Mouse (Mus musculus) spleen, postnatal 10 days (tissue): ENCODE data around the gene Calcb.
"Not testable (repeated sequence)": the region's sequence is repeated elsewhere in the genome, so short reads cannot be mapped to it uniquely, and the experiment has no call there.

Experiments used
- DNase-seq, 2 experiments: peaks; one replicate each; pipeline ENCODE4 v3.0.0; 2021 to 2022; ENCODE audit warnings: low spot score in 2 of 2

The Calcb gene

DNA sequence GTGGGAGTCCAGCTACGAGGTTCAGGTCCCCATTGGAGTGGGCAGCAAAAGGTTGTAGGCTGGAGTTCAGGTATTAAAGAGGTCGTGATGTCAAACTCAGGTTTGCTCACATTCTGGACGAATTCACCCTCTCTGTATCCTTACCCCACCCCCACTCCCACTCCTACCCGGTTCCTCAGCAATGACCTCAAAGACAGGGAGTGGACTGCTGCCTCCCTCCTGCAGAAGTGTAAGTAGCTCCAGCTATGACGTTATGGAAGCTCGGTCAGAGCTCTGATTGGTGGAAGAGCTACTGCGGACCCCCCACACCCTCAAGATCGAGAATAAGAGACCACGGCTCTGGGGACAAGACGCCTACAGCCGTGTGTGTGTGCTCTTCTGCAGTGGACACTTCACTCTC is at the start of gene Calcb:
Gene Calcb, plus strand, starts transcription at position 344 of the 400 bp plus-strand sequence.
- DNase-seq: no peak

DNA sequence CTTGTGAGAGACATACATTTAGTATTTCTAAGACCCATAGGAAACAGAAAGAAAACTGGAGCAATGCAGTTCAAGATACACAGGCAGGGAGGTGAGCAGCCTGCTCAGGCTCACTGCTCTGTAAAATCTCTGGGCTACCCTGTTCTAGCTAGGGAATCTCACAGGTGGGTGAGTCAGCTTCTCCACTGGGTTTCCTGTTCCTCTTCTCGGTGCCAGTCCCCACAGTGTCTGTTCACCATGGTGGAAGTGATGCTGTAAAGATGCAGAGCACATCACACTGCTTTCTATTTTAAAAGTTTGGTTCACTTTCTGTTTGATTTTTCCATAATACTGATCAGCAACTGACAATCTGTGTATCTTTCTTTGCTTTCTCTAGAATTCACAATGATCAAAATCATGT is 47.0 kb upstream of the Calcb start:
- no peak for DNase-seq

DNA sequence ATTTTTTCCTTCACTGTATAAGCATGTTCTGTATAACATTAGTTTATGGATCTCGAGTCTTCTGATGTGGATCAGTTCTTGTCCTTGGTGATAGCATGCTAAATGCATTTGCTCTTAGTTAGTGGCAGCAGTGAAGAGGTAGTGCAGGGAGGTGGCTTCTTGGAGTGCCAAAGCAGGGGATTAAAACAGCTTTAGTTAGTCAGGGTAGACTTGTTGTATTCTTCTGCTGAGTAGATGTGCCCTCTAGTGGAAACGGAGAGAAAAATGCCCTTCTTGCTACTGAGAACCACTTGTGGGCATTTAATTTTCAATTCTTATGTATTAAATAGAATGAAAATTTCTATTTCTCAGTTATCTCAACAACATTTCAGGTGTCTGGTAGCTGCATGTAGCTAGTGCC is 45.7 kb upstream of the Calcb start:
- no peak for DNase-seq

DNA sequence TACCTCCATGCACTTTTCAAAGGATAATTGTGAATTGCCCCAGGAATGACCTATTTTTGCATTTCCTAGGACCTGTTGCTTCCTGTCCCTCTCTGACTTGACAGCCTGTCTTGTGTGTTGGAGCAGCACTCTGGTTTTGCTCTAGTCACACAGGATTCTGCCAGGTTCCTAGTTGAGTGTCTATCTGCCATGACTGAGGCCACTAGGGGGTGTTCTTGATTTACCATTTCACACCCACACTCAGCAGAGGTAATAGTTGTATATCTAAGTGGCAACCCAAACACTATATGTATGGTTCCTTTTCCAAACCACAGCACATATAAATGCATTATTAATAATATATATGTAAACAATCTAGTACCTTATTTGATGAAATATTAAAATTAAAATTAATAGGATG is 26.1 kb upstream of the Calcb start:
- DNase-seq: no peak

DNA sequence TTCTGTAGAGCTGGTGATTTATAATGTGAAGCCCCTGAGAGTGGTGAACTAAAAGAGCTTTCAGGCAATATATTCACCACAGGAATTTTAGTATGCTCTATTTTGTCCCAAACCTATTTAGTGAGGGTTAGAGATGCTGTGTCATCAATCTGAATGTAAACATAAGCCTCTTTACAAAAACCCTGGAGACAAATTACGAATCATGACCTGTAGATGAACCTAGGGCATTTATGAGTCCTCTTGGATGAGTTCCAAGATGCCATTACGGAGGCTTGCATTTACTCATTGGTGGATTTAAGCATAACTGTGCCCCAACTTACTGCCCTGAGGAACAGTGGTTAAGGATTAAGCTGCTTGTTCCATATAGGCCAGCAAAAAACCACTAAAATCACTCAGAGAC is 17.6 kb upstream of the Calcb start:
- DNase-seq: no peak

DNA sequence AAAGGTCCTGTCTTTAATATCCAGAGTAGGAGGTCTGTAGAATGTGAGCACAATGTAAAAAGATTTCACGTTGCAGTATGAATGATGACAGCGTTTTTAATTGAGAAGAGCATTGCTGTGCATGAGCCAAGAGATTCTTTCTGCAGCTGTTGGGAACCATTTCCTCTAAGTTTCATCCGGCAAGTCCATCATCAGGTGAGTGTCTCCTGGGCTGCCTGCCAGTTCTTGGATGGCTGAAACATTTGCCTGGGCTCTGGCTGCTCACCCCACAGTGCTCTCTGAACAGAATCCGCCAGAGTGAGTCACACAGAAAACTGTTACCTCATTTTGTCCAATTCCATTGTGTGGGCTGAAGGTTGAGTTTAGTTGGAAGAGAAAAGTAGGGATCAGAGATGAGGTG is 11.7 kb upstream of the Calcb start:
- no peak for DNase-seq

DNA sequence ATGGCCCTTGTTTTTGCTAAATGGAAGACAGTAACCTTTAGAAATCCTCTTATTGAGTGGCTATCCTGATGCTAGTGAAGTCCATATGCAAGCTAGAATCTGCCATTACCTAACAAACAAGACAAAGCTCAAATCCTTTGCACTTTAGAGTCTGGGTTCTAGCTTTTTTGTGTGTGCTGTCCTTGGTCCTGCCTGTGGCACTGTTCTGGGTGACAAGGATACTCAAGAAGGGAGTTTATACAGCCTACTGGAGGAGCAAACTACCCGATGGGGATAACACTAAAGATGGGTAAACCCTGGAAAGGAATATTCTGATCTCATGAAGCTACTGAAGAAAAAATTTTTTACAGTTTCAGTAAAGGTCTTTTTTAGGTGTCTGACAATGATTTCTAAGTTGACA is 11.0 kb upstream of the Calcb start:
- DNase-seq: no peak

DNA sequence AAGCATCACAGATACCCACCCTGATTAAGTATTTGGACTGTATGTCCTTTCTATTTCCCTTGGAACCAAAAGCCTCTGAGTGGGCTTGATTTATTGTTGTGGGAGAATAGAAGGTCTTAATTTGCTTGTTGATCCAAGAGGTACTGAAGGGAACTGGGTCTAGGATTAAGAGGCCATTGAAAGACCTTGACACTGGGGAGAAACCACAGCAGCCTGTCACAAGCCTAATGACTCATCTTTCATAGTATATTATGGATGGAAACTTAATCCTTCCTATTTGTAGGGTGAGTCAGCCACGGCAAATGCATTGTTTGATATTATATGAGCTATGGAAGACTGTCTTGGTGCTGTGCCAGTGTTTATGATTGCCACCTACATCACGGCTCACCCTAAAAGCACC is 8.0 kb upstream of the Calcb start:
- DNase-seq: no peak

DNA sequence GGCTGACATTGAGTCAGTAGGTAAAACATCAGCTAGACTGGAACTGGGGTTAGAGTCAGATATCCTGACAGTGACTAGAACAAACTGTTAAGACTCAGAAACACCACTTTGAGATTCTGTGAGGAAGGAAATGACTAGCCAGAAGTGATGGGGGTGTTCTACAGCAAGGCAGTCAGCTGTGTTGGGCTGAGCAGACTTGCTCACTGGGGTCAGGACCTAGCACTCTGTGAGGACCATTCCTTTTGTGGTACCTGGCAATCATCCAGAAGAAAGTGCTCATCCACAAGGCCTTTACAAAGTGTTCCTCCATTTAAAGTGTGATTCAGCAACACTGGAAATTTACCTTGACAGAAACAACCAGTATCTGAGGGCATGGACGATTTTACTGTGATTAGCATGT is 5.9 kb upstream of the Calcb start:
- DNase-seq: no peak

DNA sequence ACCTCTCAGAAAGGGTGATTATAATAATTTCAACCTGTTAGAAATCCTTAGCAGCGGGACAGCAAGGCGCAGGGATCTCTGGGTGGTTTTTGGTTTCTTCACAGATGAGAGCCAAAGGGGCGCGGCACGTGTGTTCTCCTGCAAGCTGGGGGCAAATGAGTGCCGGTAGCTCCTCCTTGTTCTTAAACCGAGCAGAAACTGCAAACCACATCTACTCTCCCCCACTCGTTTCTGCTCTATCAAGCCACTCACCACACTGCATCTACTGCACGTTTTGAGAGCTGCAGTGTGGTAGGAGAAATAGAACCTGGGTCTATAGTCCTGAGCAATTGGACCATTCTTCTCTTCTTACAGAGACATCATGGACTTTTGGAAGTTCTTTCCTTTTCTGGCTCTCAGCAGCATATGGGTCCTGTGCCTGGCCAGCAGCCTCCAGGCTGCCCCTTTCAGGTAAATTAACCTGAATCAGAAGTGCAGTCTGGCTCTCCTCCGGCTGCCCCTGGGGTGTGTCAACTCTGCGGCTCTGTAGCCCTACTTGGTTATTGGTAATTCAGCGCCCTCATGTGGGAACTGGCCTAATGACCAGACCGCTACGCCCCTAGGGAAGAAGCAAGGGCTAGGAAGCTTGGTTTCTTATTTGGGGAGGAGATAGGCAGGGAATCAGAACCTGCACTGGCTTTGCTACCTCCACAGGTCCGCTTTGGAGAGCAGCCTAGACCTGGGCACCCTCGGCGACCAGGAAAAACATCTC is 1.1 kb downstream of the Calcb start:
- DNase-seq: no peak

DNA sequence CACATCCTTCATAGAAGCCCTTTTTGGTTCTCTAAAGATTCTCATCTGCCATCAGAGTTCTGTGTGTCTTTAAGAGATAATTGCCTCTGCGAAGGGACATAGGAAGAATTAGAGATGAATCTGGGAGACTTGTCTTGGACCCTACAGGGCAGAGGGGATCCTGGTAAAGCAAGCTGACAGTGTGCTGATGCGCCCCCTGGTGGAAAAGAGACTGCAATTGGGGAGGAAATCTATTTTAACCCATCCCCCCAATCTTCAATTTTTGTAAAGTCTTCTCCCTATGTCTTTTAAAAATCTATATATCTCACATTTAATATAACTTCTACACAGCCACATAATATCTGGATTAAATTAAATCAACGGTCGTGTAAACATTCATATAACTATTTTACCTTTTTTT is 11.3 kb downstream of the Calcb start:
- not testable (repeated sequence) for DNase-seq

DNA sequence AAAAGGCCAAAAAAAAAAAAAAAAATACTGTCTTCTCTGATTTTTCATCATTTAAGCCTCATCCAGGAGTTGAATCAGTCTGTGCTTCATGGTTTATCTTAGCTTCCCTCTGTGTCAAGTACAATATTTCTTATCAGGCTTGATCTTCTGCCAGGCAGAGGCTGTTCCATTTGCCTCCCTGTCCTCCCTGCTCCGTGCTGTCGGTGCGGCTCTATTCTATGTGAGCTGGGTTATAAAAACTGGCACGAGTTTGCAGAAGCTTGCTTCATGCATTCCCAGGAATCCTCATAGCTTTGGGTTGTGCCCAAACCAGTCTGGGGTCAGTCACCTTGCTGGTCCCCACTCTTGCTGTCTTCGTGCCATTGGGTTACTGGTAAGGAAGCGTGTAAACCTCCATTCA is 12.7 kb downstream of the Calcb start:
- DNase-seq: no peak

DNA sequence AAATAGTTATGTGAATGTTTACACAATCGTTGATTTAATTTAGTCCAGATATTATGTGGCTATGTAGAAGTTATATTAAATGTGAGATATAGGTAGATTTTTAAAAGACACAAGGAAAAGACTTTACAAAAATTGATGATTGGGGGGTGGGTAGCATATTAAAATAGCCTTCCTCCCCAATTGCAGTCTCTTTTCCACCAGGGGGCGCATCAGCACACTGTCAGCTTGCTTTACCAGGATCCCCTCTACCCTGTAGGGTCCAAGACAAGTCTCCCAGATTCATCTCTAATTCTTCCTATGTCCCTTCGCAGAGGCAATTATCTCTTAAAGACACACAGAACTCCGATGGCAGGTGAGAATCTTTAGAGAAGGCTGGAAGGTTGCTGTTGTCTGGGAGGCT is 13.3 kb downstream of the Calcb start:
- not testable (repeated sequence) for DNase-seq

DNA sequence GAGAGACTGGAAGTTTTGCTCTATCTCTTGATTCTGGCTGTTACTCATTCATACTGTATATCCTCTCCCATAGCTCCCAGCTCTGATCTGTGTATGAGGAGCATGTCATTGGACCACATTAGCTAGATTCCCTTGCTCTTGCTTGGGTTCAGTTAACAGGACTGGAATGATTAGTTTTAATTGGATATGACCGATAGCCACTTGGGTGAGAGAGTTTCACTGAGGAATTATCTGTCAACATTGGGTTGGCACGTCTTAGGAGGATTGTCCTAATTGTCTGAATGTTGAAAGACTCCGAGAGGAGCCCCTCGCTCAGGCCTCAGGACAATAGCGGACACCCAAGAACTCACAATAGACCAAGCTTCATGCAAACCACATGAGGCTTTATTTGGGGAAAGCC is 17.8 kb downstream of the Calcb start:
- no peak for DNase-seq

DNA sequence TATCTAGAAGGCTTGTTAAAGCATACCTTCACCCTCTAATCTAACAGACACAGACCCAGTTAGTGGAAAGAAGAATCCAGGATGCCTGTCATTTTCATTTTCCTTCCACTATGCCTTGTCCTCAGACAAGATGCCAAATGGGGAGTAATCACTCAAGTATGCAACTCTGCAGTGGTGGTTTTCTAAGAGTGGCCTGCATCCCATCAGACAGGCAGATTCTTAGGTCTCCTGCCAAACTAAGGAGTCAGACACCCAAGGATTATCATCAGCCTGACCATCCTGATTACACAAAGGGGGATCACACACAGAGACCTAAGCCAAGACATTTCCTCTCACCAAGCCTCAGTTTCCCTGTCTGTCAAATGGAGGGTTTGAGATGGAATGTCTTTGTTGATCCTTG is 19.7 kb downstream of the Calcb start:
- DNase-seq: no peak

DNA sequence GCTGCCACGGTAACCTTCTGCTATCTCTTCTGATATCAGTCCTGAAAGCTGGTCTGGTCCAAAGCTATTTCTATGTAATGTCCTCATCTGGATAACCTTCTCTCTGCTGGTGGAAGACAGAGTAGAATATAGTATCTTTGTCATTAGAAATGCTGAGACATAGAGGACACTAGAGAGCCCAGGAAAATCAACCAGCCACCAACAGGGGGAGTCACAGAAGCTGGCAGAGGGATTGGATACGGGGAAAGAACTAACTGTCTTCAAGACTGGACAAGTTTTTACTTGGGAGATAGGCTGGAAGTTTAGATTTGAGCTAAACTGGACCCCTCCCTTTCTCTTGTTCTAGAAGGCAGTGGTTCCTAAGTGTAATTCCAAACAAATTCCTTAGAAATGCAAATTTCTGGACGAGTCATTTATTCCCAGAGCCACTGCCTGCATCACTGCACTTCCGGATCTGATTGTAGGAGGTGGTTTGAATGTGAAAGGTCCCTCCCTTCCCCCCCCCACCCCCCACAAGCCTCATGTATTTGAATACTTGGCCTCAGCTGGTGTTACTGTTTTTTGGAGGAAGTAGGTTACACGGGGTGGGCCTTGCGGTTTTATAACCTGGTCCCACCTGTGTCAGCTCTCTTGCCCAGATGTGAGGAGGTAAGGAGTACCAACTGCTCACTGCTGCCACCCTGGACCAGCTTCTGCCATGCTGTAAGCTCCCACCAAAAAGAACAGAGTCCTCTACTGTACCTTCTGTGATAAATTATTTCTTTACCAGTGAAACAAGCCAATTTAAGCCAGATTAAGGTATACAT is 22.1 kb downstream of the Calcb start:
- DNase-seq: no peak

DNA sequence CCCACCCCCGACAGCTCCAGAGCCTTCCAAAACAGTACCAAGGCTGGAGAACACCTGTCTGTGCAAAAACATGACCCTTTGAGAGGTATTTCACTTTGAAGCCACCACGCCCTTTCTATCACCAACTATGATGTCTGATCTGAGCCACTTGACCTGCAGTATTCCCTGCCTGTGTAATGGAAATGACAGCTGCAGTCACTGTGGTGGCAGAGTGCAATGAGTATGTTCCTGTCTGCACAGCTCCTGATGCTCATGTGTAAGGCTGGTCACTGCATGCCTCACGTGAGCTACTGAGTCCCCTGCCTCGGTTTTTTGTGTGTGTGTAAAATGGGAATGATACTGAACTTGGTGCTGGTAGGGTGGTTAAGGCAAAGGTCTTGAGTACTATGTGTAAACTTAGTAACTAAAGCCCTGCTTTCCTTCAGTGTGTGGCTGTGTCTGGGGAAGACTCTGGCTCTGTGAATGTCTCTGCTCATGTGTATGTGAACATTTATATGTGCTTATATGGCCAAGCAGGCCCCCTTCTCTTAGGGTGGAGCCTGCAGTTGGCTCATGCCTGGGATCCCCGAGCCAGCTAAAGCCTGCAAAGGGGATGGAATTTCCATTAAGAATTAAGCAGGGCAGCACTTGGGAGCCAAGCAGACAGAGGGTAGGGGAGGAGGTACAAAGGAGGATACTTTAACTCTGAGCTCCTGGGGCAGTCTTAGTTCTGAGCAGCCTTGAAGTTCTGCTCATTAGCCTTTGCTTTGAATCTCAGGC is 24.8 kb downstream of the Calcb start, which contains the start of gene Insc:
Gene Insc, plus strand, starts transcription at position 673 of the 759 bp plus-strand sequence.
- DNase-seq: no peak

DNA sequence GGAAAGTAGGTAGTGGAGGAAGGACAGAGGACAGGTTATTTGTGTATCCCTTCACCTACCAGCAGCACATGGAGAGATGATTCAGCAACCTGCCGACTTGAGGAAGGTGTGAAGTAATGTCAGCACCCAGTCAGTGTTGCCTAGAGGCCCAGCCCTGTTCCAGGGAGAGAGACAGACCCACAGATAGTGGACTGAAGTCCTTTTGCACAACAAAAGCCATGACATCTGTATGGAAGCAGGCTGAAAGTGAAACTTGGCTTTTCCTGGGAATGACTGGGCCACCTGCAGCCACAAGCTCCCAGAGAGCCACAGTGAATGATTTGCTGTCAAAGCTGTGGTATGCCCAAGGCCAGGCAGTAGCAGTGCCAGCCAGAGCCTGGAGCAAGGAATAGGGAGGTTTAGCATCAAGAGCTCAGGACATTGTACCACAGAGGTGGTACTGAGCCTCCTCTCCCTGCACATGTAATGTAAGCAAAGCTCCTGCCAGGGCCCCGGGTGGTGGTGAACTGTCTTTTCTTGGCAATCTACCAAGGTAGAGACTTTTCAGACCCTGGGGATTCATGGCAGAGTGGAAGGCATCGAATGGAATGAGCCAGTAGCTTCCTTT is 26.3 kb downstream of the Calcb start:
- no peak for DNase-seq

DNA sequence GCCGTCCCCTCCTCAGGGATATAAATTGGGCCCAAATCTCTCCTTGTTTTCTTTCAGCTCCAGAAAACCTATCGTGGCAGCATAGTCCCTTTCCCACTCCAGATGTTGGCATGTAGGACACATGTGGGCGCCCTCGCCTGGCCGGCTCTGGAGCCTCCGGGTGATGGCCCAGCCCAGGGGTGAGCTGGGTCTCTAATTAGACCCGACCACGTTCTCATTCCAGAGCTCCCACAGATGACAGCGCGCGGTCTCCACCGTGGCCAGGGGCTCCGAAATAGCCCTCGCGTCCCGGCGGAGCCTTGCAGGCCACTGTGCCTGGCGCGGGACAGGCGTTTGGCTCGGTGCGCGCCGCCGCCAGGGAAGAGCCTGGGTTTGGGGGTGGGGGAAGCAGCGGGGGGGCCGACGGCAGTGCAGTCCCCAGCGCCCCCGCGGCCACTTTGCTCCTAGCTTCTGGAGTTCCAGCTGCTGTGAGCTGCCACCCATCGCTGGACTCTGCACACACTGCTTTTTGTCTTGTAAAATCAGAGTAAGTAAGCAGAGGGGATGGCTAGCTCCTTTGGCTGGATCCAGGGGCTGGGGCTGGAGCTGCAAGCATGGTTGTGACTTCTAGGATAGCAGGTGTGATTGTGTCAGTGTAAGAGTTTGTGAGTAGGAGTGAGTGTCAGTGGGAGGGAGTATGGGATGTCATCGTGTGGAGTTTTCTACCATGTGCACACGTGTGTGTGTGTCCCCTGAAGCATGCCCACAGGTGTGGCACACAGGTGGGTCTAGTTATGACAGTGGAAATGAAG is 27.2 kb downstream of the Calcb start:
- DNase-seq: no peak

DNA sequence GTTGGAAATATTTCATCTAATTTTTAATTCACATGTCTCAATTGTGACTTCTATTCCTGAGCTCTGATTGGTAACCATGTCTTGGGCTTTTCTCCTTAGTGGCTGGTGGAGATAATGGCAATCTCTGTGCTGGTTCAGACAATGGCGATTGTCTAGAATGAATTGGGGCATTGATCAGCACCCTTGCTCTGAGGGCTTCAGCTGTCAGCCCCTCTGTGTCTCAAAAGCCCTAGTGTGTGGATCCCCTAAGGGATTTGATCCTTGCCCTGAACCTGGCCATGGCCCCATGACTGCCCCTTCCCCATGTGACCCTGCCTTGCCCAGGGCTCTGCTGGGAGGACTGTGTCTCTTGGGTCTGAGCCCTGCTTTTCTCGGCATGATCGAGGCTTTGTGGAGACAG is 29.2 kb downstream of the Calcb start:
- no peak for DNase-seq

DNA sequence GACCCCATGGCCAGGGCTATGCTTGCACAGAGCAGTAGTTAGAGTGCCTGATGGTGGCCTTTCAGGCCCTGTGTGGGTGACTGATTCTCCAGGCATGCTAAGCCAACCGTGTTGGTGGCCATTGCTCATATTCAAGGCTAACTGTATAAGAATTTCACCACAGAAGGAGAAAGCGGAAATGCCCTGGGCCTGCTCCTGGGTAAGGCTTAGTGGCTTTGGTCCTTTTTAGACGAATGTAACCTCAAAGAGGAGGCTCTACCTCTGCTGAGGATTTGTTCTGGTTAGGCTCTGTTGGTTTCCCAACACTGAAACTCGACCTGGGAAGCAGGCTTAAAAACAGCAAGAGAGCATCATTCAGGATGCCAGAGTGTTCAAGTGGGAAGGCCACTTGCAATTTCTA is 29.8 kb downstream of the Calcb start:
- no peak for DNase-seq
